Mouse (Mus musculus): ENCODE results near the gene Patj.

The Patj gene

DNA sequence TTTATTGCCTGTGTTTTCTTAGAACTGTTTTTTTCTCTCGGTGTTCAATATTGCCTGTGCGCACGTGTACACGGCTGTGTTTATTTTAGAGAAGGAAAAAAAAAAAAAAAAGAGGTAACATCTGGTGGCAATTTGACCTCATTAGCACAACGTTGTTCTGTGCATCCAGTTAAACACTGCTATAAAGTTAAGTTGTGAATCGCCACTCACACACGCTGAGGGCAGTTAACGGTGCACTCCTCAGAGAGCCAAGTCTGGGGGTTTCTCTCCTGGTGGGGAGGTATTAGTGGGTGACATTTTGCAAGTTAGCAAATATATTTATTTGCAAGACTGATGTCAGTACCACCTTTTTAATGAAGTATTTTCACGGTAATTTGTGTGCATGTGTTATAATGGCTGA, 281.9 kb downstream of the Patj start:
- no peaks in the 10 kb centered on the region for H3K36me3 ChIP-seq (ENCODE audit: insufficient read depth, low read length)
- no peaks in the 10 kb centered on the region for H3K4me1 ChIP-seq (replicated peaks; ENCODE audit: low read depth, low read length)
- TF ChIP-seq POU5F1 (IDR thresholded peaks at IDR 0.05; ENCODE audit: borderline replicate concordance, low read length) = no peak
- TF ChIP-seq CTCF (conservative IDR thresholded peaks at IDR 0.05; ENCODE audit: low read length) = no peak
- TF ChIP-seq NANOG (IDR thresholded peaks at IDR 0.05; ENCODE audit: borderline replicate concordance, low read length) = no peak

DNA sequence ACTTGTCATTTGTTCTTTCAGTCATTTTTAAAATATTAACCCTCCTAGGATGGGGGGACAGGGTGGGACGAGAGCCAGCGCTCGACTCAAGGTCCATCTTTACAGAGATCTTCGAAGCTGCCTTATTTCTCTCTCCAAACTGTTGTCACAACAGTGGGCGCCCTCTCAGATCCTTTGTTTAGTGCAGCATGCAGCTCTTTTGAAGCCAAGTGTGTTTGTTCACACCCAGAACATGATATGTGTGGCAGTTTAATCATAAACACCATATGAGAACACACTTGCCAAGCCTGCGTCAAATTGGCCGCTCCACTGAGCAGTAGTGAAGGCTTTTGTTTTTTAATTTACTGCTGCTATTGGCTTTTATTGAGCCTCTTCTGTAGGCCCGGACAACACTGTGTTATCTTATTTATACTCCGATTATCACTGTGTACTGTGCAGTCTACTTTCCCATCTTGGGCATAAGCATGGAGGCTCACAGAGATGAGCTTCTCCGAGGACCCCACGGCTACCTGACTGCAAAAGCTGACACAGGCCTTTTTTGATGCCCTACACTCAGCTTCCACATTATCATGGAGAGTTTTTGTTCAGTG, 291.2 kb downstream of the Patj start:
- no peaks in the 10 kb centered on the region for H3K36me3 ChIP-seq (ENCODE audit: insufficient read depth, low read length)
- no peaks in the 10 kb centered on the region for H3K9me3 ChIP-seq (ENCODE audit: low read length)
- H3K27me3 ChIP-seq (ENCODE audit: insufficient read depth, low read length) = no peaks in the 10 kb centered on the region
- no peak for TF ChIP-seq POU5F1 (IDR thresholded peaks at IDR 0.05; ENCODE audit: borderline replicate concordance, low read length)
- no peak for TF ChIP-seq NANOG (IDR thresholded peaks at IDR 0.05; ENCODE audit: borderline replicate concordance, low read length)
- no peak for TF ChIP-seq CTCF (conservative IDR thresholded peaks at IDR 0.05; ENCODE audit: low read length)
- 0 out of 2 replicates have a peak, but pooled peaks cover 2% of the 10 kb centered on the region for H3K4me1 ChIP-seq (replicated peaks; ENCODE audit: low read depth, low read length)
- H3K4me3 ChIP-seq (replicated peaks; ENCODE audit: low read length) = no peak overlapping the region

More for the DNA sequence above, 281.9 kb downstream of the Patj start:
- Histone ChIP-seq H3K9me3 (ENCODE audit: low read length) (no peaks in the 10 kb centered on the region), H3K4me3 (replicated peaks; ENCODE audit: low read length) (no peak overlapping the region), H3K27me3 (ENCODE audit: insufficient read depth, low read length) (no peaks in the 10 kb centered on the region)

DNA sequence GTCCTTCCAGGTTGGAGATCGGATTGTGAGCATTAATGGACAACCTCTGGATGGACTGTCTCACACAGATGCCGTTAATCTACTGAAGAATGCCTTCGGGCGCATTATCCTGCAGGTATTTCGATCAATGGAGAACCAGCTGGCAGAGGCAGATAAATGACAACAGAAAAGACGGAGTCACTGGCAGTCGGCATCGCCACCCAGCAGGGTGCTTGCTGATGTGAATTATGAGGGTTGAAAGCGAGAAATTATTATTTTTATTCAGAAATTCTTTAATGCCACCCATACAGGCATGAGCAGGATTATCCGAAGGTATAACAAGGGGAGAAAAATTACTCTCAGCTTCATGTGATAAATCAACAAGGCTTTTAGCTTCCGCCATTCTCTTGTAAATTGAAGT, 292.5 kb downstream of the Patj start:
- H3K4me3 ChIP-seq (replicated peaks; ENCODE audit: low read length) = no peak overlapping the region
- 0 out of 2 replicates have a peak, but pooled peaks cover 2% of the 10 kb centered on the region for H3K4me1 ChIP-seq (replicated peaks; ENCODE audit: low read depth, low read length)
- no peaks in the 10 kb centered on the region for H3K27me3 ChIP-seq (ENCODE audit: insufficient read depth, low read length)
- H3K9me3 ChIP-seq (ENCODE audit: low read length) = no peaks in the 10 kb centered on the region
- TF ChIP-seq NANOG (IDR thresholded peaks at IDR 0.05; ENCODE audit: borderline replicate concordance, low read length) = no peak
- TF ChIP-seq POU5F1 (IDR thresholded peaks at IDR 0.05; ENCODE audit: borderline replicate concordance, low read length) = no peak
- no peak for TF ChIP-seq CTCF (conservative IDR thresholded peaks at IDR 0.05; ENCODE audit: low read length)
- no peaks in the 10 kb centered on the region for H3K36me3 ChIP-seq (ENCODE audit: insufficient read depth, low read length)

DNA sequence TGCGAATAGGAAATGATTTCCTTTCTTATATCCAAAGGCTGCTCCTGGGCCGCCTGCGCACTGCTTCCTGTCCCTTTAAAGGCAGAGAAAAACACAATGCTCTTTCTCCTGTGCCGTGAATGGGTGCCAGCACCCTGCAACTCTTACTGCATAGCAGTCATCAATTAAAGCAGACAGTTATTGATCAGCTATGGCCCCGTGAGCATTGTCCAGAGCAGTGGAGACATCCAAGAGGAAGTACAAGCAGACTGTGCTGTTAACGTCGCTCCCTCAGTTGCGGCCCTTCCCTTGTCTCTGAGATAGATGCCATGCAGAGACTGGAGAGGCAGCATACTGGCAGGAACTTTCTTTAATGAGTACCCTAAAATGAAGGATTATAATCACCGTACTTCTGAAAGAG, 292.9 kb downstream of the Patj start:
- TF ChIP-seq NANOG (IDR thresholded peaks at IDR 0.05; ENCODE audit: borderline replicate concordance, low read length) (no peak), CTCF (conservative IDR thresholded peaks at IDR 0.05; ENCODE audit: low read length) (no peak), POU5F1 (IDR thresholded peaks at IDR 0.05; ENCODE audit: borderline replicate concordance, low read length) (no peak)
- H3K36me3 ChIP-seq (ENCODE audit: insufficient read depth, low read length) = no peaks in the 10 kb centered on the region
- no peaks in the 10 kb centered on the region for H3K9me3 ChIP-seq (ENCODE audit: low read length)
- no peak overlapping the region for H3K4me3 ChIP-seq (replicated peaks; ENCODE audit: low read length)
- 0 out of 2 replicates have a peak, but pooled peaks cover 2% of the 10 kb centered on the region for H3K4me1 ChIP-seq (replicated peaks; ENCODE audit: low read depth, low read length)
- H3K27me3 ChIP-seq (ENCODE audit: insufficient read depth, low read length) = no peaks in the 10 kb centered on the region

DNA sequence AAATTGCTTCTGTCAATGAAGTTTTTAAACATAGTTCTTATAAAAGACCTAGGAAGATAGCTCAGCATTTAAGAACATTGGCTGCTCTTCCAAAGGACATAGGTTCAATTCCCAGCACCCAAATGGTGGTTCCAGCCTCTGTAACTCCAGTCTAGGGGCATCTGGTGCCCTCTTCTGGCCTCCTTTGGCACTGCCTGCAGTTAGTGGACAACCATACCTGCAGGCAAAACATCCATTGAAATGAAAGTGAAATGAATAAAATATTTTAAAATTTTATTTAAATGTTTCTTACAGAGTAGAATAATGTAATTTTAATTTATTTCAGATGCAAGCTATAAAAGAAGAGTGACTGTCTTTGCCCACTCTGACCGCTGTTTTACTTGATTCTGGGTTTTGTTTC, 294.4 kb downstream of the Patj start:
- Histone ChIP-seq H3K9me3 (ENCODE audit: low read length) (no peaks in the 10 kb centered on the region), H3K36me3 (ENCODE audit: insufficient read depth, low read length) (no peaks in the 10 kb centered on the region)
- no peak for TF ChIP-seq NANOG (IDR thresholded peaks at IDR 0.05; ENCODE audit: borderline replicate concordance, low read length)
- TF ChIP-seq CTCF (conservative IDR thresholded peaks at IDR 0.05; ENCODE audit: low read length) = peak; percentile 63

DNA sequence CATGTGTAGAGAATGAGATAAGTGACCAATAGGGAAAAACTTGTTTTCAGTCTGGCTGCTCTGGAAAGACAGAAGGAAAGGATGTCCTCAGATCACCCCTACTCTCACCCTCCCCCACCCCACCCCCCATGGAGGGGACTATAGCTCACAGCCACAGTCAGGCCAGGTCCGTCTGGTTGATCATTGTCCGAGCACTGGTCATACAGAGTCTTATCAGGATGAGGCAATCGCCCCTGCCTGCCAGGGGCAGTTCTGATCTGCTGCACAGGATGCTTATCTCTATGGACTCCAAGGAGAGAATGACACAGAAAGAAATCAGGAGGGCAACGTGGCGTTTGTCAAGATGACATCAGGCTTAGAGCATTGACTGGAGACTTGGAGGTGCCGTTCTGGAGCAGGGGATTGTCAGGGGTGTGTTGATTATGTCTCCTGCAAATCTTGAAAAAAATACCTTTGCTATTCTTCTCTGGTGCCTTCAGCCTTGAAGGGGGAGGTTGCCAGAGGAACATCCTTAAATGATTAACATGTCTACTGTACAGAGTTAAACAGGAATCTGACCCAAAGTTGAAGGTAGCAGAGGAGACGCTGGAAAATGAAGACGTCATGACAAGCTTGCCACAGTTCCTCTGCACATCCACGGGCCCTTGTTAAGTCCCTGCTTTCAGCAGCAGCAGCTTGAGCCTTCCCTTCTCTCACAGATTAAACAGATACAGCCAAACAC, 298.0 kb downstream of the Patj start:
- Histone ChIP-seq H3K27me3 (ENCODE audit: insufficient read depth, low read length) (no peaks in the 10 kb centered on the region), H3K4me3 (replicated peaks; ENCODE audit: low read length) (no peak overlapping the region), H3K9me3 (ENCODE audit: low read length) (no peaks in the 10 kb centered on the region), H3K36me3 (ENCODE audit: insufficient read depth, low read length) (no peaks in the 10 kb centered on the region), H3K4me1 (replicated peaks; ENCODE audit: low read depth, low read length) (no peaks in the 10 kb centered on the region)
- TF ChIP-seq CTCF (conservative IDR thresholded peaks at IDR 0.05; ENCODE audit: low read length) (no peak), NANOG (IDR thresholded peaks at IDR 0.05; ENCODE audit: borderline replicate concordance, low read length) (no peak), POU5F1 (IDR thresholded peaks at IDR 0.05; ENCODE audit: borderline replicate concordance, low read length) (no peak)

More for the DNA sequence above, 294.4 kb downstream of the Patj start:
- no peaks in the 10 kb centered on the region for H3K27me3 ChIP-seq (ENCODE audit: insufficient read depth, low read length)
- 0 out of 2 replicates have a peak, but pooled peaks cover 2% of the 10 kb centered on the region for H3K4me1 ChIP-seq (replicated peaks; ENCODE audit: low read depth, low read length)
- no peak overlapping the region for H3K4me3 ChIP-seq (replicated peaks; ENCODE audit: low read length)

DNA sequence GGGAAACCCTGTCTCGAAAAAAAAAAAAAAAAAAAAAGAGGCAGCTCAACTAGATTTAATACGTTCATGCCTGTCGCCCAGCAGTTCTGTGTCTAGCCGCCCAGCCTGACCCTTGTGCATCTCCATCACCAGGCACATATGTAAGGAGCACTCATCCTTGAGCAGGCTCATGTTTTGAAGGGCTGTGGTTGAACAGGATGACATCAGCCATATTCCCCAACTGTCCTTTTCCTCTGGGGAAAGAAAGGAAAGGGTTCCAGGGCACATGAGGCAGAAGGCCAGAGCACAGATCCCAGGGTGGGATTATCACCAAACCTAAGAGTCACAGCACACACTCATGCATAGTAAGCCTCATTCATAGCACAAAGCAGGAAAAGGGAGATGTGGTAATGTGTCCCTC, 302.3 kb downstream of the Patj start:
- peaks cover 16% of the 10 kb centered on the region for H3K4me1 ChIP-seq (replicated peaks; ENCODE audit: low read depth, low read length)
- peaks cover 2% of the 10 kb centered on the region; the same call in 1 of the 2 replicates for H3K27me3 ChIP-seq (ENCODE audit: insufficient read depth, low read length)
- no peaks in the 10 kb centered on the region for H3K36me3 ChIP-seq (ENCODE audit: insufficient read depth, low read length)
- TF ChIP-seq POU5F1 (IDR thresholded peaks at IDR 0.05; ENCODE audit: borderline replicate concordance, low read length) = no peak
- no peak for TF ChIP-seq CTCF (conservative IDR thresholded peaks at IDR 0.05; ENCODE audit: low read length)
- no peak for TF ChIP-seq NANOG (IDR thresholded peaks at IDR 0.05; ENCODE audit: borderline replicate concordance, low read length)
- no peak overlapping the region for H3K4me3 ChIP-seq (replicated peaks; ENCODE audit: low read length)
- H3K9me3 ChIP-seq (ENCODE audit: low read length) = no peaks in the 10 kb centered on the region

DNA sequence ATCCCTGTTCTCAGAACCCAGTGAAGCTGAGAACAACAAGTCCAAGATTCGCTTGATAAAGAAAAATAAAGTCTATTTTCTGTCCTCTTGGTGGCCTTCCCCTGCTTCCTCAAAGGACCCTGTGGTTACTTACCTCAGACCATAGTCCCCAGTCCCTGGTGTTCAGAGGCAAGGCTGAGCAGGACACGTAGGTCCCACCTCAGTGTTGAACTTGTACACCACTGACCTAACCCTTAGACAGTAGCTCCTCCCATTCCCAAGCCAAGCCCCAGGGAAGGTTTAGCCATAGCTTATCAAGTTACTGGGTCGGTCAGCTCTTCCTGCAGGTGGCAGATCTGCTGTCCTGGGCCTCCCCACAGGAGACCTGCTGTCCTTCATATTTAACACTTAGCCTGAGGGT, 303.3 kb downstream of the Patj start:
- Histone ChIP-seq H3K4me3 (replicated peaks; ENCODE audit: low read length) (no peak overlapping the region), H3K9me3 (ENCODE audit: low read length) (no peaks in the 10 kb centered on the region), H3K4me1 (replicated peaks; ENCODE audit: low read depth, low read length) (peaks cover 18% of the 10 kb centered on the region), H3K27me3 (ENCODE audit: insufficient read depth, low read length) (peaks cover 2% of the 10 kb centered on the region; the same call in 1 of the 2 replicates), H3K36me3 (ENCODE audit: insufficient read depth, low read length) (no peaks in the 10 kb centered on the region)
- no peak for TF ChIP-seq POU5F1 (IDR thresholded peaks at IDR 0.05; ENCODE audit: borderline replicate concordance, low read length)
- TF ChIP-seq NANOG (IDR thresholded peaks at IDR 0.05; ENCODE audit: borderline replicate concordance, low read length) = no peak
- TF ChIP-seq CTCF (conservative IDR thresholded peaks at IDR 0.05; ENCODE audit: low read length) = no peak

Measured in E14TG2a.4 (cell line).